Mouse (Mus musculus) ES-Bruce4 (cell line): Measurements from ENCODE around the gene Cdca4. TPM values are rescaled to one million over a fixed set of nuclear protein-coding genes. Genes with fewer than 3 reads are reported as not detected.

Experiments
- H3K27ac ChIP-seq: 2 replicates; pipeline ENCODE4 v1.5.1; 2012; ENCODE audit warnings: low read length, inconsistent platforms; ENCODE audit not compliant: insufficient read depth
- H3K27me3 ChIP-seq: 2 replicates; pipeline ENCODE4 v1.6.1; 2012; ENCODE audit warnings: mild to moderate bottlenecking, low read length, inconsistent platforms; ENCODE audit not compliant: control insufficient read depth, poor library complexity, insufficient read depth, severe bottlenecking
- H3K36me3 ChIP-seq: 2 replicates; pipeline ENCODE4 v1.6.1; 2012; ENCODE audit warnings: inconsistent platforms, mild to moderate bottlenecking, low read length, moderate library complexity; ENCODE audit not compliant: control insufficient read depth, poor library complexity, insufficient read depth, severe bottlenecking
- H3K4me1 ChIP-seq: one replicate; pipeline ENCODE4 v1.8.1; 2011; ENCODE audit warnings: low read length; ENCODE audit not compliant: control insufficient read depth, insufficient read depth
- H3K4me3 ChIP-seq: 2 replicates; pipeline ENCODE4 v1.5.1; 2011; ENCODE audit warnings: low read depth, mild to moderate bottlenecking, low read length
- H3K9ac ChIP-seq: 2 replicates; pipeline ENCODE4 v1.6.1; 2012; ENCODE audit warnings: low read depth, mild to moderate bottlenecking, inconsistent platforms; ENCODE audit not compliant: poor library complexity, severe bottlenecking
- H3K9me3 ChIP-seq: replicated peaks from 2 replicates; pipeline ENCODE4 v1.6.1; 2012; ENCODE audit warnings: mild to moderate bottlenecking, low read length, inconsistent platforms; ENCODE audit not compliant: control insufficient read depth, poor library complexity, insufficient read depth, severe bottlenecking
- CTCF ChIP-seq: IDR thresholded peaks from one replicate; pipeline ENCODE4 v1.8.1; 2011; ENCODE audit warnings: low read depth, low read length
- EP300 ChIP-seq: IDR thresholded peaks from 2 replicates; pipeline ENCODE4 v1.6.1; 2011; ENCODE audit warnings: low read depth, low read length; ENCODE audit not compliant: insufficient read depth
- POLR2A ChIP-seq: IDR thresholded peaks from one replicate; pipeline ENCODE4 v1.8.1; 2011; ENCODE audit warnings: low read length; ENCODE audit not compliant: insufficient read depth
- polyA plus RNA-seq: library from polyadenylated mRNA; stranded (reverse); fragments of >200 nt; gene quantifications from 2 replicates; pipeline ENCODE4 v1.2.4, GENCODE M21; 2011; ENCODE audit warnings: low read depth; ENCODE audit not compliant: missing spikeins, insufficient read depth, insufficient read length

The Cdca4 gene
- polyA plus RNA-seq, 1 experiment: 59.1 TPM

DNA sequence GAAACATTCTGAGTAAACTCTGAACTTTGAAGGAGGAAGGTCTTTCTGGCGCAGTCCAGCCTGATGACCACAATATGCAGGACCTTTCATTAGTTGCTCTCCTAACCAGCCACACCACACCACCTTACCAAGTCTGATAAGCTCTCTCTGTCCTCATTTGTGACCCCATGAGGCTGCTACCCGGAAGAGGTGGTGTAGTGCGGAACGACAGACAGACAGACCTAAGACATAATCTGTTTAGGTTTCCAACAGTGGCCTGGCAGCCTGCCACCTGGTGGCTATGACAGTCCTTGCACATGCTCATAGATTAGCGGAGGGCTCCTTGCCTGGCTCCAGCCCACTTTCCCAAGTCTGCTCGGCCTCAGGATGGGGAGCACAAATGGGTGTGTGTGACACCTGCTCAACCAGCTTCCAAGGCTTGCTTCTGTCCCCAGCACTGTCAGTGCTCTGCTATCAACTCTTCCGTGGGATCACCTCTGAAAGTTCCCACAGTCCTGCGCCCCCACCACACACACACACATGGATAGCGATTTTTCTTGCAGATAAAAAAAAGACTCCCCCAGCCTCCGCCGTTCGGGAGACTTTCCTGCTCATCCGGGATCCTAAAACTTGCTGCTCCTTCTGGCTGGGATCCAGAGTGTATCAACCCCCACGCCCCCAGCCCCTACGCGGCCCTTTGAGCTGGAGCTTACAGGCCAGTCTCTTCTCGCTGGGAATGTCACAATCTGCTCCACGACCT, 44.4 kb upstream of the Cdca4 start:
- peak overlapping the region; percentile 37 for H3K4me3 ChIP-seq
- TF ChIP-seq CTCF (peak; percentile 95), POLR2A (no peak)
- H3K27me3 ChIP-seq: no peaks in the 10 kb centered on the region
- peak overlapping the region; percentile 41 for H3K9ac ChIP-seq
- H3K36me3 ChIP-seq: no peaks in the 10 kb centered on the region
- H3K9me3 ChIP-seq: no peaks in the 10 kb centered on the region
- no peaks in the 10 kb centered on the region for H3K4me1 ChIP-seq
- H3K27ac ChIP-seq: no peak overlapping the region

DNA sequence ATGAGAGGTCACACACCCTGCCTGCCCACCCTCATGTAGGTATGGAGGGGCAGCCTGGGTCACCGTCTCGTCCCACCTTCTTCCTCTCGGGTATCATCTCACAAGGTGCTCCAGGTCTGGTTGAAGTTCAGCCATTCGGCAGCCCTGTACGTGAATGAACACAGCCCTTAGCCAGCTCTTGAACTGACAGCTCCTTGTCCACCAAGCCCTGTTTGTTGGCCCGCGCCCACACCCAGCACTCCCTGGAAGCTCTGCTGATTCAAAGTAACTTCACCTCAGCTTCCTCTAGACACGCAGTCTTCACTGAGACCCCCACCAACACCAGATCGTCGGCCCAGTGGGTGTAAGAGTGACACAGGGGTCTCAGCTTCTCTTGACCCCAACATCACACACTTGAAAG, 43.8 kb upstream of the Cdca4 start:
- H3K36me3 ChIP-seq: no peaks in the 10 kb centered on the region
- no peak for TF ChIP-seq CTCF
- TF ChIP-seq POLR2A: no peak
- no peak for TF ChIP-seq EP300
- H3K4me3 ChIP-seq: no peak overlapping the region
- H3K4me1 ChIP-seq: peaks cover 4% of the 10 kb centered on the region
- no peak overlapping the region for H3K27ac ChIP-seq
- H3K9me3 ChIP-seq: no peaks in the 10 kb centered on the region
- H3K9ac ChIP-seq: no peak overlapping the region
- H3K27me3 ChIP-seq: no peaks in the 10 kb centered on the region

DNA sequence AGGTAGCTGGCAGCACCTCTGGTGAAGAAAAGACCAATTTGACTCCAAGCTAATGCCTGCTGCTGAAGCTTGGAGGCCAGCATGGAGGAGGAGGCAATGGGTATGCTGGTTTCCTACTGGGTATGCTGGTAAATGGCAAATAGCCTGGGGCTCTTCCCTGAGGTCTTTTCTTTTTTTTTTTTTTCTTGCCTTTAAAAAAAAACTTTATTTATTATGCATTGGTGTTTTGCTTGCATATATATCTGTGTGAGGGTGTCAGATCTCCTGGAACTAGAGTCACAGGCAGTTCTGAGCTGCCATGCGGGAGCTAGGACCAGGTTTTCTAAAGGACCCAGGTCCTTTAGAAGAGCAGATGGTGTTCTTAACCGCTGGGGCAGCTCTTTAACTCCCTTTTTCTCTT, 42.0 kb upstream of the Cdca4 start:
- Histone ChIP-seq H3K36me3 (no peaks in the 10 kb centered on the region), H3K4me3 (no peak overlapping the region), H3K9me3 (no peaks in the 10 kb centered on the region), H3K27ac (no peak overlapping the region), H3K9ac (no peak overlapping the region), H3K27me3 (no peaks in the 10 kb centered on the region), H3K4me1 (peaks cover 4% of the 10 kb centered on the region)
- TF ChIP-seq CTCF (no peak), POLR2A (no peak), EP300 (no peak)

GRCm38 (mm10) chr12:112870775-112871174, 41.6 kb upstream of the Cdca4 start:
- no peaks in the 10 kb centered on the region for H3K36me3 ChIP-seq
- no peak overlapping the region for H3K27ac ChIP-seq
- no peaks in the 10 kb centered on the region for H3K9me3 ChIP-seq
- peaks cover 4% of the 10 kb centered on the region for H3K4me1 ChIP-seq
- no peak for TF ChIP-seq POLR2A
- no peak for TF ChIP-seq EP300
- TF ChIP-seq CTCF: no peak
- H3K9ac ChIP-seq: no peak overlapping the region
- peak overlapping the region; percentile 14 for H3K4me3 ChIP-seq
- H3K27me3 ChIP-seq: no peaks in the 10 kb centered on the region

- H3K4me1 ChIP-seq: peaks cover 4% of the 10 kb centered on the region
- H3K36me3 ChIP-seq: no peaks in the 10 kb centered on the region
- H3K27ac ChIP-seq: no peak overlapping the region
- TF ChIP-seq EP300 (no peak), CTCF (no peak), POLR2A (no peak)
- H3K4me3 ChIP-seq: 0 out of 2 replicates have a peak overlapping the region, but pooled peaks have one; percentile 2
- no peaks in the 10 kb centered on the region for H3K27me3 ChIP-seq
- no peaks in the 10 kb centered on the region for H3K9me3 ChIP-seq
- no peak overlapping the region for H3K9ac ChIP-seq
These were observed 40.6 kb upstream of the Cdca4 start for GRCm38 (mm10) chr12:112869783-112870204.
